In the genomic region with DNA sequence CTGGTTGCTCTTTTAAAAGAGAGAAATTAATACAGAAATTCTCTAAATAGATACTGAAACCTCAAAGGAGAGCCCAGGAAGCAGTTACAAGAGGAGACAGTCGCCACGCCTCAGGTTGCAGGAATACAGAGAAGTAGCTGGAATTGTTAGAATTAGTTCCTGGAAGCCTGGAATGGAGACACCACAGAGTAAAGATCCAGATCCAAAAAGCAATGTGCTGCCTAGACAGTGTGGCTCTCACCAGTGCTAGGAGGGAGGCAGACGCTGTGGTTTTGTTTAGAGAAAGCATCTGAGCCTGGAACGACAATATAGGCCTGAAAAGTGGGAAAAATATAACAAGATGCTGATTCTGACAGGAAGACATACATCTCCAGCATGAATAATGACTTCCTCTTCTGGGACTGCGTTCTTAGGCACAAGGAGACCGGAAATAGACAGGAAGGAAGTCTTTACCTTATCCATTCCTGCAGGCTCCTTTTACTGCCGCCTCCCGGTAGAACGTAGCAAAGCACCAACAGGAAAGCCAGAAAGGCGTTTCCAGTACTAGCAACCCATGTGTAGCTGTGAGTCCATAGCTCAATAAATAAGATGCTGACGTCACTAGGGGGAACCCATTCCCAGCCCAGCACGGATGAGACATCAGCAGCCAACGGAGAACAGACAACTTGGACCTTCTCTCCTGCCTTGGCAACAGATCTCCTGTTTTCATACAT, we compare ENCODE assay signal across 9 mouse cellular contexts. TPM values are rescaled to one million over a fixed set of nuclear protein-coding genes. Genes with fewer than 3 reads are reported as not detected.
DNase-seq lines count a peak whose midpoint lies in the region; ATAC-seq lines count a peak whose summit lies in the region.
"Had no signal": no experiment of that assay in that cellular context is flagged by ENCODE, and none has a peak within 500 bp of the region (broad histone marks: within the 10 kb centered on the region; RNA-seq: fewer than 3 reads in every experiment).

No protein-coding gene starts in this region.

- no peak overlapping the region for H3K4me2 ChIP-seq in heart, embryonic 12.5 days
- no peak overlapping the region for H3K4me2 ChIP-seq in kidney, embryonic 16.5 days (replicated peaks; ENCODE audit: low read depth, low read length)

- H3K27me3 ChIP-seq in heart, embryonic 10.5 days (ENCODE audit: insufficient read depth, poor library complexity, severe bottlenecking), result no peaks in the 10 kb centered on the region
- H3K27me3 ChIP-seq in heart, embryonic 12.5 days (replicated peaks), result no peaks in the 10 kb centered on the region
- H3K27me3 ChIP-seq in kidney, embryonic 16.5 days (ENCODE audit: insufficient read depth, low read length), result no peaks in the 10 kb centered on the region
- no peaks in the 10 kb centered on the region for H3K27me3 ChIP-seq in splenic B cell, adult 2 months (ENCODE audit: control insufficient read depth, insufficient read depth, low read length, poor library complexity, severe bottlenecking)

- 58% methylated on average over 13 of the region's 13 CpGs for WGBS in heart, embryonic 10.5 days
- WGBS in heart, embryonic 12.5 days, result 52% methylated on average over 13 of the region's 13 CpGs
- WGBS in kidney, embryonic 16.5 days, result 30% methylated on average over 13 of the region's 13 CpGs

- no peak overlapping the region for H3K4me3 ChIP-seq in heart, embryonic 10.5 days
- no peak overlapping the region for H3K4me3 ChIP-seq in heart, embryonic 12.5 days
- H3K4me3 ChIP-seq in kidney, embryonic 16.5 days (ENCODE audit: low read length), result no peak overlapping the region
- H3K4me3 ChIP-seq: myocyte had no signal

- H3K4me1 ChIP-seq in heart, embryonic 10.5 days, result peaks cover 11% of the 10 kb centered on the region; the same call in 1 of the 2 replicates
- peaks cover 12% of the 10 kb centered on the region; the same call in 1 of the 2 replicates for H3K4me1 ChIP-seq in heart, embryonic 12.5 days (replicated peaks)
- H3K4me1 ChIP-seq in kidney, embryonic 16.5 days (ENCODE audit: insufficient read depth, low read length), result peaks cover 29% of the 10 kb centered on the region

- H3K36me3 ChIP-seq in heart, embryonic 10.5 days, result no peaks in the 10 kb centered on the region
- H3K36me3 ChIP-seq in heart, embryonic 12.5 days, result no peaks in the 10 kb centered on the region
- no peaks in the 10 kb centered on the region for H3K36me3 ChIP-seq in kidney, embryonic 16.5 days (ENCODE audit: insufficient read depth, low read length)
- no peaks in the 10 kb centered on the region for H3K36me3 ChIP-seq in splenic B cell, adult 2 months (ENCODE audit: control insufficient read depth, insufficient read depth, low read length, poor library complexity, severe bottlenecking)

- DNase-seq in heart, embryonic 10.5 days (ENCODE audit: low spot score), result peak; percentile 67
- peak; percentile 48 for DNase-seq in ZHBTc4 (ENCODE audit: low read depth, low spot score)
- peak; percentile 16 for DNase-seq in splenic B cell, adult 2 months (ENCODE audit: low read depth, low spot score)
- no peak for DNase-seq in cerebellum, adult 11-12 months
- no peak for DNase-seq in gastrocnemius, adult 8-10 months (ENCODE audit: low spot score in 2 of 2)
- DNase-seq in frontal cortex, postnatal 14 days (ENCODE audit: low spot score in 2 of 2), result no peak

- no peak overlapping the region for H3K9ac ChIP-seq in heart, embryonic 12.5 days
- no peak overlapping the region for H3K9ac ChIP-seq in kidney, embryonic 16.5 days (replicated peaks; ENCODE audit: low read length)

- ATAC-seq in heart, embryonic 12.5 days (ENCODE audit: insufficient number of reproducible peaks, low FRiP score), result no peak
- peak; percentile 53; the same call in 1 of the 2 replicates for ATAC-seq in kidney, embryonic 16.5 days (ENCODE audit: low FRiP score, low TSS enrichment)

- H3K9me3 ChIP-seq in heart, embryonic 10.5 days, result no peaks in the 10 kb centered on the region
- H3K9me3 ChIP-seq in heart, embryonic 12.5 days (replicated peaks), result no peaks in the 10 kb centered on the region
- no peaks in the 10 kb centered on the region for H3K9me3 ChIP-seq in kidney, embryonic 16.5 days (ENCODE audit: low read length)

- H3K27ac ChIP-seq in heart, embryonic 10.5 days, result no peak overlapping the region
- no peak overlapping the region for H3K27ac ChIP-seq in heart, embryonic 12.5 days (ENCODE audit: poor library complexity, severe bottlenecking)
- peak overlapping the region; percentile 21; the same call in 1 of the 2 replicates for H3K27ac ChIP-seq in kidney, embryonic 16.5 days (ENCODE audit: low read length)

RNA-seq across cellular contexts. Expression of gene Sfrp2, which starts 59.4 kb away (rescaled TPM):
- polyA plus RNA-seq in heart, embryonic 10.5 days (2016; fragmentation: Nextera tagmentation; extraction: Ambion mirVana), result 6.9 and 27.2 TPM in 2 replicates
- polyA plus RNA-seq in heart, embryonic 12.5 days (2016; fragmentation: Nextera tagmentation; extraction: Ambion mirVana), result 141 and 179 TPM in 2 replicates
- 166 and 172 TPM in 2 replicates for polyA plus RNA-seq in kidney, embryonic 16.5 days (2015; fragmentation: Nextera tagmentation; extraction: Ambion mirVana)
- 1 to 10 TPM in 3 of 4 experiments, under 1 TPM in 1; 0.27 to 2.2 (median 1.4) TPM for total RNA-seq in gastrocnemius, adult 8-10 months (2022)

Comparison
In these comparisons a context has a peak if more than half of its experiments do, and no peak if none do; other contexts are left out.
1. DNase-seq: peak in heart, embryonic 10.5 days (single experiment), ZHBTc4 (single experiment) and splenic B cell, adult 2 months (single experiment); none in cerebellum, adult 11-12 months (single experiment), gastrocnemius, adult 8-10 months (0 of 2) and frontal cortex, postnatal 14 days (0 of 2).